Mouse (Mus musculus): ENCODE measurements around the gene Itpr1. TPM values are rescaled to one million over a fixed set of nuclear protein-coding genes. Genes with fewer than 3 reads are reported as not detected.

Gene Itpr1
- total and polyA plus RNA-seq, 3 experiments: 9.3 to 25.7 (median 19.0) TPM

- ATAC-seq (ENCODE audit: extremely low read depth, insufficient number of reproducible peaks, low FRiP score, poor library complexity, severe bottlenecking) (no peak), DNase-seq (ENCODE audit: low spot score) (no peak)
- no peak overlapping the region for H3K4me3 ChIP-seq (ENCODE audit: low read depth, low read length)
- peaks cover 71% of the 10 kb centered on the region for H3K36me3 ChIP-seq (replicated peaks)
- TF ChIP-seq GATA1 (IDR thresholded peaks at IDR 0.05; ENCODE audit: borderline replicate concordance, low read length) (no peak), CTCF (IDR thresholded peaks at IDR 0.05; ENCODE audit: low read depth, low read length) (no peak)
- no peaks in the 10 kb centered on the region for H3K9me3 ChIP-seq (replicated peaks)
- no peaks in the 10 kb centered on the region for H3K4me1 ChIP-seq (ENCODE audit: insufficient read depth, low read depth, low read length)
- H3K27me3 ChIP-seq (ENCODE audit: insufficient read depth, low read length): no peaks in the 10 kb centered on the region
Measured at GRCm38 (mm10) chr6:108240004-108240403, 27.1 kb downstream of the Itpr1 start.

DNA sequence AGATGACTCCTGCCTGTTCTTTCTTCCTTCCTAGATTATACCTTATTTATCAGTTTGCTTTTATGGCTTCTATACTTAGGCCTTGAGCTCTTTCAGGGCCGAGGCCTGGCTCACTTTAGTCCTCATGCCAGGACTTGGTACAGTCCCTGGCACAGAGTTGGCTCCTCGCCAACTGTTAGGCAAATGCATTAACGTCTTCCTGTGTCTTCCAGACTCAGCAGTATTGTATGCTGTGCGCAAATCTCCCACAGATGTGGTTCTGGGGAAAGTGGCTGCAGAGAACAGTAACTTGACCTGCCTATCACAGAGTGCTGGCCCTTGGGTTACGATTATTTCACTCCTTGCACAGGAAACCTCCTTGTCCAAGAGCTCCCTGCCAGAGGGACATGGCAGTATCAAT is 27.9 kb downstream of the Itpr1 start:
- DNase-seq (ENCODE audit: low spot score) (no peak), ATAC-seq (ENCODE audit: extremely low read depth, insufficient number of reproducible peaks, low FRiP score, poor library complexity, severe bottlenecking) (no peak)

GRCm38 (mm10) chr6:108244571-108244970 is 31.7 kb downstream of the Itpr1 start:
- Histone ChIP-seq H3K4me1 (ENCODE audit: insufficient read depth, low read depth, low read length) (no peaks in the 10 kb centered on the region), H3K9me3 (replicated peaks) (no peaks in the 10 kb centered on the region), H3K36me3 (replicated peaks) (peaks cover 68% of the 10 kb centered on the region), H3K4me3 (ENCODE audit: low read depth, low read length) (no peak overlapping the region), H3K27me3 (ENCODE audit: insufficient read depth, low read length) (no peaks in the 10 kb centered on the region)
- TF ChIP-seq CTCF (IDR thresholded peaks at IDR 0.05; ENCODE audit: low read depth, low read length) (no peak), TAL1 (conservative IDR thresholded peaks at IDR 0.05; ENCODE audit: low read depth, low read length) (no peak), GATA1 (IDR thresholded peaks at IDR 0.05; ENCODE audit: borderline replicate concordance, low read length) (no peak), POLR2AphosphoS5 (IDR thresholded peaks at IDR 0.05; ENCODE audit: insufficient replicate concordance, low read depth, low read length) (no peak), GATA2 (IDR thresholded peaks at IDR 0.05; ENCODE audit: borderline replicate concordance, low read depth, low read length) (no peak)
- DNase-seq (ENCODE audit: low spot score) (no peak), ATAC-seq (ENCODE audit: extremely low read depth, insufficient number of reproducible peaks, low FRiP score, poor library complexity, severe bottlenecking) (no peak)

More for the DNA sequence above, 27.9 kb downstream of the Itpr1 start:
- Histone ChIP-seq H3K9me3 (replicated peaks) (no peaks in the 10 kb centered on the region), H3K4me3 (ENCODE audit: low read depth, low read length) (no peak overlapping the region), H3K27me3 (ENCODE audit: insufficient read depth, low read length) (no peaks in the 10 kb centered on the region), H3K36me3 (replicated peaks) (peaks cover 69% of the 10 kb centered on the region), H3K4me1 (ENCODE audit: insufficient read depth, low read depth, low read length) (no peaks in the 10 kb centered on the region)
- no peak for TF ChIP-seq CTCF (IDR thresholded peaks at IDR 0.05; ENCODE audit: low read depth, low read length)

DNA sequence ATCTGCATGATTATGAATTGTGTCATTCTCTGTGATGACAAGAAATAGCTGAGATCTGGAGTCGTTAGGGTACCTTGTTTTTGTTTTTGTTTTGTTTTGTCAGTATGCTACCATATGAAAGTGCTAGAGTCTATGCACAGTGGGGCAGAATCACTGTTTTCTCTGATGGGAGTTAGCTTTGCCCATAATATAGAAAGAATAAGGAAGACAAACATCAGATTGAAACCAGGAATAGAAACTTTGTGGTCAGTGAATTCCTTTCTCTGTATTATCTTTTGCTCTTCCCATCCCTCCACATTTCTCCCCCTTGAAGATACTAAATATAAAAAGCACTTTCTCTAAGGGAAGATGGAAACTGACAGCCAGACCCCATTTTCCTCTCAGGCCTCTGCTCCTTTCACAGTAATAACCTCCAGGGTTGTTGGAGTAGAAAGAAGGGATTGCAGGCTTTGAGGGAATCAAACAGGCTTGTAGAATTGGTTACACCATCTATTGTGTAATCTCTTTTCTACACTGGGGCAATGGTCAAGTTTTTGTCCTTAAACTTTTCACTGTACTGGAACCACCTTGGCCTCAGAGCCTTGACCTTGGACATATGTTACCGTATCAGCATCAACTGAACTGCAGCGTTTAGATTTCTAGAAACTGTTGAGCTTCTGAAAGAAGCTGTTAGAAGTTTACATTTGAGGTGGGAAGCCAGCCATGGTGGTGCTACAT is 33.6 kb downstream of the Itpr1 start:
- Histone ChIP-seq H3K4me1 (ENCODE audit: insufficient read depth, low read depth, low read length) (no peaks in the 10 kb centered on the region), H3K27me3 (ENCODE audit: insufficient read depth, low read length) (no peaks in the 10 kb centered on the region), H3K9me3 (replicated peaks) (no peaks in the 10 kb centered on the region), H3K36me3 (replicated peaks) (peaks cover 54% of the 10 kb centered on the region), H3K4me3 (ENCODE audit: low read depth, low read length) (no peak overlapping the region)
- no peak for DNase-seq (ENCODE audit: low spot score)
- no peak for TF ChIP-seq CTCF (IDR thresholded peaks at IDR 0.05; ENCODE audit: low read depth, low read length)
- no peak for TF ChIP-seq TAL1 (conservative IDR thresholded peaks at IDR 0.05; ENCODE audit: low read depth, low read length)
- TF ChIP-seq GATA2 (IDR thresholded peaks at IDR 0.05; ENCODE audit: borderline replicate concordance, low read depth, low read length): no peak
- no peak for ATAC-seq (ENCODE audit: extremely low read depth, insufficient number of reproducible peaks, low FRiP score, poor library complexity, severe bottlenecking)

DNA sequence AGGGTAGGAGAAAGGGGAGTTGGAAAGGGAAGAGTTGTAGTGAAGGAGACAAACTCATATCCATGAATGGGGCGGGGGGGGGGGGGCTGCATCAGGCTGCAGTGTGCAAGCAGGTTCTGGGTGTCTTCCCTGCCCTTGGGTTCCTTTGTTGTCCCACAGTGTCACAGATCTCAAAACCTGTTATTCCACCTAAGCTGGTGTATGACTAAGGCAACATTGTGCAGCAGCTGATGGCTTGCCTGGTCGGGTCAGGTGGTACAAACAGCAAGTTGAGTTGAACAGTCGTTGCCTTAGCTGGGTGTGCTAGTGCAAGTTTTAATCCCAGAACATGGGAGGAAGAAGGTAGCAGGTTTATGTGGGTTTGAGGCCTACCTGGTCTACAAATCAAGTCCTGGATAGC is 34.3 kb downstream of the Itpr1 start:
- no peak for ATAC-seq (ENCODE audit: extremely low read depth, insufficient number of reproducible peaks, low FRiP score, poor library complexity, severe bottlenecking)
- Histone ChIP-seq H3K4me1 (ENCODE audit: insufficient read depth, low read depth, low read length) (no peaks in the 10 kb centered on the region), H3K27me3 (ENCODE audit: insufficient read depth, low read length) (no peaks in the 10 kb centered on the region), H3K36me3 (replicated peaks) (peaks cover 51% of the 10 kb centered on the region), H3K4me3 (ENCODE audit: low read depth, low read length) (no peak overlapping the region), H3K9me3 (replicated peaks) (no peaks in the 10 kb centered on the region)
- no peak for DNase-seq (ENCODE audit: low spot score)
- TF ChIP-seq GATA1 (IDR thresholded peaks at IDR 0.05; ENCODE audit: borderline replicate concordance, low read length) (no peak), TAL1 (conservative IDR thresholded peaks at IDR 0.05; ENCODE audit: low read depth, low read length) (no peak), CTCF (IDR thresholded peaks at IDR 0.05; ENCODE audit: low read depth, low read length) (no peak), POLR2AphosphoS5 (IDR thresholded peaks at IDR 0.05; ENCODE audit: insufficient replicate concordance, low read depth, low read length) (no peak), GATA2 (IDR thresholded peaks at IDR 0.05; ENCODE audit: borderline replicate concordance, low read depth, low read length) (no peak)

GRCm38 (mm10) chr6:108248519-108248918 is 35.6 kb downstream of the Itpr1 start:
- H3K36me3 ChIP-seq (replicated peaks): peaks cover 46% of the 10 kb centered on the region
- no peak for TF ChIP-seq CTCF (IDR thresholded peaks at IDR 0.05; ENCODE audit: low read depth, low read length)
- no peak for TF ChIP-seq GATA1 (IDR thresholded peaks at IDR 0.05; ENCODE audit: borderline replicate concordance, low read length)
- TF ChIP-seq GATA2 (IDR thresholded peaks at IDR 0.05; ENCODE audit: borderline replicate concordance, low read depth, low read length): no peak
- TF ChIP-seq TAL1 (conservative IDR thresholded peaks at IDR 0.05; ENCODE audit: low read depth, low read length): no peak
- TF ChIP-seq POLR2AphosphoS5 (IDR thresholded peaks at IDR 0.05; ENCODE audit: insufficient replicate concordance, low read depth, low read length): no peak
- DNase-seq (ENCODE audit: low spot score): no peak
- no peaks in the 10 kb centered on the region for H3K9me3 ChIP-seq (replicated peaks)
- H3K27me3 ChIP-seq (ENCODE audit: insufficient read depth, low read length): no peaks in the 10 kb centered on the region
- H3K4me1 ChIP-seq (ENCODE audit: insufficient read depth, low read depth, low read length): no peaks in the 10 kb centered on the region
- no peak for ATAC-seq (ENCODE audit: extremely low read depth, insufficient number of reproducible peaks, low FRiP score, poor library complexity, severe bottlenecking)
- no peak overlapping the region for H3K4me3 ChIP-seq (ENCODE audit: low read depth, low read length)
